In the genomic region with DNA sequence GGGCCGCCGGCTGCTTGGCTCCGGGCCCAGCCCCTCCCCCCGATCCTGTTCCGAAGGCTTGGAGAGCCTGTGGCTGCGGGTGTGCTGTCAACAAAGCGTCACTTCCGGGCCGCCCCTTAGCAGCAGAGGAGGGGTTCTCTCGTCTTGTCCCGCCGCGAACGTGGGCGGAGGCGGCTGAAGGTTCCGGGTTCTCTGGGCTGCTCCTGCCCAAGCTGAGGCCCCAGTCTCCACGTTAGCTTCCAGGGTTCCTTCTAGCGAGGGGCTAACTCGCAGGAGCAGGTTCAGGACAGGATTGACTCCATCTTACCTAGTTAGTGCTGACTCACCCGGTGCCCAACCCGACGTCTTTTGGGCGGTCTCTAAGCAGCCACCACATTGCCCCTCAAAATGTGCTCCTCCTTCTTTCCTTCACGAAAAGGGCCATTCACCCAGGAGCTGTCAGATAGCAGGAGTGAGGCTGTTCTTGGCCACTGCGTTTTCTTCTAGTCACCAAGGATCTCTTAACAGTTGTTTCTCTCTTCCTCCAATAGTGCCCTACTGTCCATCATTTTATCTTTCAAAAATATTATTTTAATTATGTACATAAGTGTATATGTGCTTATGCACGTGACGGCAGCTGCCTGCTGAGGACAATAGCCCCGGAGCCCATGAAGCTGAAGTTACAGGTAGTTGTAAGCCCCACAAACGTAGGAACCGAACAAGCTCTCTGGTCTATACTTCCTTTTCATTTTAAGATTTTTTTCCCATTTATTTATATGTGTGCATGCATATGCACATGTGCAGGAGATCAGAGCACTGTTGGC, we compare ENCODE assay signal across 8 mouse cellular contexts. TPM values are rescaled to one million over a fixed set of nuclear protein-coding genes. Genes with fewer than 3 reads are reported as not detected.
DNase-seq lines count a peak whose midpoint lies in the region; ATAC-seq lines count a peak whose summit lies in the region.

Zer1 (minus strand) TSS at position 114 of the 803 bp plus-strand sequence.

- peaks cover 45% of the 10 kb centered on the region for H3K4me1 ChIP-seq in hindbrain, embryonic 13.5 days (replicated peaks)

- peak; percentile 97 for DNase-seq in NIH3T3 (ENCODE audit: low read depth)
- DNase-seq in cerebellum, postnatal 10 days, result peak; percentile 99
- peak; percentile 89 to 91 for DNase-seq in frontal cortex, postnatal 14 days (ENCODE audit: low spot score in 2 of 2)
- DNase-seq in layer of hippocampus, postnatal 25 days (ENCODE audit: extremely low spot score in 1 of 2, low spot score in 1 of 2), result peak; percentile 89 to 92
- DNase-seq in lung, postnatal 25 days (ENCODE audit: low spot score), result peak; percentile 97
- DNase-seq in retina, embryonic 14.5 days (ENCODE audit: low spot score), result peak; percentile 93
- peak; percentile 95 for DNase-seq in thymus, postnatal 4 days

- peaks cover 13% of the 10 kb centered on the region for H3K36me3 ChIP-seq in hindbrain, embryonic 13.5 days

- 11% methylated on average over 31 of the region's 31 CpGs for WGBS in hindbrain, embryonic 13.5 days

- peak within 1 kb of the TSS; percentile 94 for H3K27ac ChIP-seq in hindbrain, embryonic 13.5 days

- peak within 1 kb of the TSS; percentile 70 for H3K4me3 ChIP-seq in hindbrain, embryonic 13.5 days

- peak within 1 kb of the TSS; percentile 93 for H3K4me2 ChIP-seq in hindbrain, embryonic 13.5 days

- peak within 1 kb of the TSS; percentile 87 for H3K9ac ChIP-seq in hindbrain, embryonic 13.5 days

- H3K9me3 ChIP-seq in hindbrain, embryonic 13.5 days, result no peaks in the 10 kb centered on the region

- peak; percentile 96 for ATAC-seq in hindbrain, embryonic 13.5 days (ENCODE audit: low FRiP score)

- no peaks in the 10 kb centered on the region for H3K27me3 ChIP-seq in hindbrain, embryonic 13.5 days

RNA-seq across cellular contexts. Expression of gene Zer1, which starts in this region (rescaled TPM):
- 14.1 and 15.2 TPM in 2 replicates for polyA plus RNA-seq in hindbrain, embryonic 13.5 days (2015; fragmentation: Nextera tagmentation; extraction: Ambion mirVana)
- 100 to 1,000 TPM; 191 to 213 TPM for total RNA-seq in layer of hippocampus, postnatal 25 days (2021)

Comparison
In these comparisons a context has a peak if more than half of its experiments do, and no peak if none do; other contexts are left out.
1. Peak in every context shown above with its lines: DNase-seq, ATAC-seq, H3K4me3 ChIP-seq and H3K27ac ChIP-seq.